19 mouse cellular contexts compared by ENCODE assay signal in genomic region chr10:66558097-66558840, GRCm38 (mm10).
A peak's percentile ranks its signal among the peaks of the same experiment; 100 is the strongest.
DNase-seq lines count a peak whose midpoint lies in the region; ATAC-seq lines count a peak whose summit lies in the region.
"Had no signal": no experiment of that assay in that cellular context is flagged by ENCODE, and none has a peak within 500 bp of the region (broad histone marks: within the 10 kb centered on the region; RNA-seq: fewer than 3 reads in every experiment).

No protein-coding gene starts in this region.

- no peak overlapping the region for H3K27ac ChIP-seq in midbrain, embryonic 12.5 days (replicated peaks)
- H3K27ac ChIP-seq in midbrain, embryonic 16.5 days (ENCODE audit: low read length): no peak overlapping the region
- no peak overlapping the region for H3K27ac ChIP-seq in embryonic facial prominence, embryonic 14.5 days (replicated peaks; ENCODE audit: low read depth, low read length)
- no peak overlapping the region for H3K27ac ChIP-seq in forebrain, embryonic 16.5 days (ENCODE audit: low read length)
- H3K27ac ChIP-seq in midbrain, embryonic 15.5 days: no peak overlapping the region
- H3K27ac ChIP-seq: embryonic facial prominence, embryonic 15.5 days; gastrocnemius, adult 2 months; kidney, postnatal 0 days; layer of hippocampus, adult 2 months had no signal

- DNase-seq in embryonic facial prominence, embryonic 14.5 days (ENCODE audit: low spot score): peak; percentile 48
- DNase-seq in lung, postnatal 10 days: no peak
- no peak for DNase-seq in spleen, postnatal 36 days (ENCODE audit: low spot score in 2 of 2)
- DNase-seq: cerebellum, postnatal 14 days; gastrocnemius, adult 2 months; heart, adult 18-20 months; left cerebral cortex, postnatal 4 days; lung, embryonic 14.5 days; right cerebral cortex, postnatal 25 days; thymus, postnatal 14 days had no signal

- ATAC-seq in midbrain, embryonic 12.5 days (ENCODE audit: low FRiP score, low read depth): peak; percentile 91
- no peak for ATAC-seq in midbrain, embryonic 16.5 days
- ATAC-seq in embryonic facial prominence, embryonic 14.5 days (ENCODE audit: low read depth): peak; percentile 50; the same call in 1 of the 2 replicates
- ATAC-seq in forebrain, embryonic 16.5 days: peak; percentile 71
- peak; percentile 75 for ATAC-seq in midbrain, embryonic 15.5 days (replicated peaks)
- ATAC-seq: intestine, postnatal 0 days had no signal

- H3K4me1 ChIP-seq in midbrain, embryonic 12.5 days: peaks cover 11% of the 10 kb centered on the region
- no peaks in the 10 kb centered on the region for H3K4me1 ChIP-seq in midbrain, embryonic 16.5 days (ENCODE audit: control insufficient read depth, insufficient read depth, low read length)
- H3K4me1 ChIP-seq in embryonic facial prominence, embryonic 14.5 days (ENCODE audit: control insufficient read depth, insufficient read depth, low read length): no peaks in the 10 kb centered on the region
- peaks cover 4% of the 10 kb centered on the region; the same call in 1 of the 2 replicates for H3K4me1 ChIP-seq in forebrain, embryonic 16.5 days (replicated peaks; ENCODE audit: control insufficient read depth, insufficient read depth, low read length)
- no peaks in the 10 kb centered on the region for H3K4me1 ChIP-seq in midbrain, embryonic 15.5 days
- H3K4me1 ChIP-seq: embryonic facial prominence, embryonic 15.5 days had no signal

- H3K9ac ChIP-seq in midbrain, embryonic 12.5 days (replicated peaks): no peak overlapping the region
- H3K9ac ChIP-seq in midbrain, embryonic 16.5 days (ENCODE audit: low read depth, low read length): no peak overlapping the region
- no peak overlapping the region for H3K9ac ChIP-seq in embryonic facial prominence, embryonic 14.5 days (ENCODE audit: low read depth, low read length)
- no peak overlapping the region for H3K9ac ChIP-seq in forebrain, embryonic 16.5 days (replicated peaks; ENCODE audit: low read depth, low read length)
- H3K9ac ChIP-seq in midbrain, embryonic 15.5 days: no peak overlapping the region
- H3K9ac ChIP-seq: embryonic facial prominence, embryonic 15.5 days; lung, embryonic 14.5 days had no signal

- 24% methylated on average over 6 of the region's 6 CpGs for WGBS in midbrain, embryonic 12.5 days
- WGBS in midbrain, embryonic 16.5 days: 12% methylated on average over 6 of the region's 6 CpGs
- 44% methylated on average over 6 of the region's 6 CpGs for WGBS in embryonic facial prominence, embryonic 14.5 days
- 8% methylated on average over 6 of the region's 6 CpGs for WGBS in forebrain, embryonic 16.5 days
- 12% methylated on average over 6 of the region's 6 CpGs for WGBS in midbrain, embryonic 15.5 days

- H3K4me3 ChIP-seq in midbrain, embryonic 12.5 days: no peak overlapping the region
- H3K4me3 ChIP-seq in midbrain, embryonic 16.5 days (ENCODE audit: low read depth, low read length): no peak overlapping the region
- H3K4me3 ChIP-seq in embryonic facial prominence, embryonic 14.5 days (ENCODE audit: low read depth, low read length): no peak overlapping the region
- H3K4me3 ChIP-seq in forebrain, embryonic 16.5 days (replicated peaks; ENCODE audit: low read length): no peak overlapping the region
- no peak overlapping the region for H3K4me3 ChIP-seq in midbrain, embryonic 15.5 days
- H3K4me3 ChIP-seq: embryonic facial prominence, embryonic 15.5 days; gastrocnemius, adult 2 months; layer of hippocampus, adult 2 months; myocyte had no signal

- H3K36me3 ChIP-seq in midbrain, embryonic 12.5 days: no peaks in the 10 kb centered on the region
- no peaks in the 10 kb centered on the region for H3K36me3 ChIP-seq in midbrain, embryonic 16.5 days (ENCODE audit: control insufficient read depth, insufficient read depth, low read length)
- no peaks in the 10 kb centered on the region for H3K36me3 ChIP-seq in embryonic facial prominence, embryonic 14.5 days (ENCODE audit: control insufficient read depth, insufficient read depth, low read length)
- H3K36me3 ChIP-seq in forebrain, embryonic 16.5 days (ENCODE audit: control insufficient read depth, insufficient read depth): no peaks in the 10 kb centered on the region
- no peaks in the 10 kb centered on the region for H3K36me3 ChIP-seq in midbrain, embryonic 15.5 days (replicated peaks)
- H3K36me3 ChIP-seq: embryonic facial prominence, embryonic 15.5 days had no signal

- H3K4me2 ChIP-seq in midbrain, embryonic 12.5 days (replicated peaks): no peak overlapping the region
- no peak overlapping the region for H3K4me2 ChIP-seq in midbrain, embryonic 16.5 days (ENCODE audit: low read length)
- no peak overlapping the region for H3K4me2 ChIP-seq in embryonic facial prominence, embryonic 14.5 days (ENCODE audit: low read depth, low read length)
- no peak overlapping the region for H3K4me2 ChIP-seq in forebrain, embryonic 16.5 days (ENCODE audit: low read length)
- H3K4me2 ChIP-seq in midbrain, embryonic 15.5 days: no peak overlapping the region
- H3K4me2 ChIP-seq: embryonic facial prominence, embryonic 15.5 days; lung, embryonic 14.5 days had no signal

- H3K27me3 ChIP-seq in midbrain, embryonic 12.5 days: peaks cover 17% of the 10 kb centered on the region
- no peaks in the 10 kb centered on the region; the same call in 1 of the 2 replicates for H3K27me3 ChIP-seq in midbrain, embryonic 16.5 days (ENCODE audit: control insufficient read depth, insufficient read depth, low read depth, low read length)
- no peaks in the 10 kb centered on the region for H3K27me3 ChIP-seq in embryonic facial prominence, embryonic 14.5 days (replicated peaks; ENCODE audit: control insufficient read depth, insufficient read depth, low read length)
- H3K27me3 ChIP-seq in forebrain, embryonic 16.5 days (replicated peaks; ENCODE audit: control insufficient read depth, insufficient read depth, low read length): no peaks in the 10 kb centered on the region
- H3K27me3 ChIP-seq in midbrain, embryonic 15.5 days (replicated peaks): 0 out of 2 replicates have a peak, but pooled peaks cover 3% of the 10 kb centered on the region
- H3K27me3 ChIP-seq: embryonic facial prominence, embryonic 15.5 days had no signal

- H3K9me3 ChIP-seq in midbrain, embryonic 12.5 days: no peaks in the 10 kb centered on the region
- no peaks in the 10 kb centered on the region for H3K9me3 ChIP-seq in midbrain, embryonic 16.5 days (replicated peaks; ENCODE audit: control insufficient read depth, low read length, poor library complexity, severe bottlenecking)
- no peaks in the 10 kb centered on the region for H3K9me3 ChIP-seq in embryonic facial prominence, embryonic 14.5 days (ENCODE audit: control insufficient read depth, low read length)
- H3K9me3 ChIP-seq in forebrain, embryonic 16.5 days (ENCODE audit: control insufficient read depth, low read length): no peaks in the 10 kb centered on the region
- no peaks in the 10 kb centered on the region for H3K9me3 ChIP-seq in midbrain, embryonic 15.5 days
- H3K9me3 ChIP-seq: embryonic facial prominence, embryonic 15.5 days had no signal
